Mouse (Mus musculus): ENCODE measurements around the gene Scaper. TPM values are rescaled to one million over a fixed set of nuclear protein-coding genes. Genes with fewer than 3 reads are reported as not detected.
A peak's percentile ranks its signal among the peaks of the same experiment; 100 is the strongest.

Scaper gene
- polyA plus RNA-seq, 1 experiment from 2014 or later = 5.2 TPM

GRCm38 (mm10) chr9:55549302-55549890, 388.5 kb downstream of the Scaper start:
- Histone ChIP-seq H3K4me1 (replicated peaks; ENCODE audit: control insufficient read depth, insufficient read depth, low read length) (0 out of 2 replicates have a peak, but pooled peaks cover 2% of the 10 kb centered on the region), H3K9ac (ENCODE audit: low read depth, low read length) (no peak overlapping the region), H3K36me3 (ENCODE audit: control insufficient read depth, insufficient read depth) (no peaks in the 10 kb centered on the region), H3K27me3 (replicated peaks; ENCODE audit: control insufficient read depth, insufficient read depth, low read length) (peaks cover 48% of the 10 kb centered on the region), H3K4me3 (ENCODE audit: low read depth, low read length) (peak overlapping the region; percentile 5; the same call in 1 of the 2 replicates), H3K27ac (ENCODE audit: low read depth, low read length) (no peak overlapping the region), H3K4me2 (replicated peaks; ENCODE audit: low read depth) (peak overlapping the region; percentile 43; the same call in 1 of the 2 replicates), H3K9me3 (ENCODE audit: control insufficient read depth) (no peaks in the 10 kb centered on the region)
- peak; percentile 61 for TF ChIP-seq CTCF (IDR thresholded peaks at IDR 0.05; ENCODE audit: low read depth)
- 21% methylated on average over 16 of the region's 16 CpGs for WGBS
- ATAC-seq = no peak

DNA sequence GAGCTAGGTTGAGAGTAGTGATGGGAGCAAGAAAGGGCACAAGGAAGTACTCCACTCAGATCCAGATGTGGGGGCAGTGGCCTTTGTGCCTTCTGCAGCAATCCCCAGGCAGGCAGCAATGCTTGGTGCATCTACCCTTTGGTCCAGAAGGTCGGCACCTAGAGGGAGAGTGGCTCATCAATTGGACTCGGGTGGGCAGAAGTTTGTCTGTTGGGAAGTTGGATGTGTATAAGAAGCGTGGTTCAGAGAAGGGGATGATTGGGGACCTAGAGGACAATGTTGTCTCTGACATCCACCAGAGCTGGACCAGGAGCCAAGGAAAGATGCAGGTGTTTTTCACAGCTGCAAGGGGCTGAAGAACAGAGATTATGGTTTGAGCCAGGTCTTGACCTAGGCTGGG, 389.0 kb downstream of the Scaper start:
- ATAC-seq = no peak
- no peak for TF ChIP-seq CTCF (IDR thresholded peaks at IDR 0.05; ENCODE audit: low read depth)
- H3K9me3 ChIP-seq (ENCODE audit: control insufficient read depth) = no peaks in the 10 kb centered on the region
- no peak overlapping the region for H3K27ac ChIP-seq (ENCODE audit: low read depth, low read length)
- no peak overlapping the region for H3K4me3 ChIP-seq (ENCODE audit: low read depth, low read length)
- H3K4me1 ChIP-seq (replicated peaks; ENCODE audit: control insufficient read depth, insufficient read depth, low read length) = 0 out of 2 replicates have a peak, but pooled peaks cover 2% of the 10 kb centered on the region
- H3K36me3 ChIP-seq (ENCODE audit: control insufficient read depth, insufficient read depth) = no peaks in the 10 kb centered on the region
- no peak overlapping the region for H3K9ac ChIP-seq (ENCODE audit: low read depth, low read length)
- peaks cover 53% of the 10 kb centered on the region for H3K27me3 ChIP-seq (replicated peaks; ENCODE audit: control insufficient read depth, insufficient read depth, low read length)
- WGBS = 53% methylated on average over 3 of the region's 3 CpGs
- H3K4me2 ChIP-seq (replicated peaks; ENCODE audit: low read depth) = 0 out of 2 replicates have a peak overlapping the region, but pooled peaks have one; percentile 43

DNA sequence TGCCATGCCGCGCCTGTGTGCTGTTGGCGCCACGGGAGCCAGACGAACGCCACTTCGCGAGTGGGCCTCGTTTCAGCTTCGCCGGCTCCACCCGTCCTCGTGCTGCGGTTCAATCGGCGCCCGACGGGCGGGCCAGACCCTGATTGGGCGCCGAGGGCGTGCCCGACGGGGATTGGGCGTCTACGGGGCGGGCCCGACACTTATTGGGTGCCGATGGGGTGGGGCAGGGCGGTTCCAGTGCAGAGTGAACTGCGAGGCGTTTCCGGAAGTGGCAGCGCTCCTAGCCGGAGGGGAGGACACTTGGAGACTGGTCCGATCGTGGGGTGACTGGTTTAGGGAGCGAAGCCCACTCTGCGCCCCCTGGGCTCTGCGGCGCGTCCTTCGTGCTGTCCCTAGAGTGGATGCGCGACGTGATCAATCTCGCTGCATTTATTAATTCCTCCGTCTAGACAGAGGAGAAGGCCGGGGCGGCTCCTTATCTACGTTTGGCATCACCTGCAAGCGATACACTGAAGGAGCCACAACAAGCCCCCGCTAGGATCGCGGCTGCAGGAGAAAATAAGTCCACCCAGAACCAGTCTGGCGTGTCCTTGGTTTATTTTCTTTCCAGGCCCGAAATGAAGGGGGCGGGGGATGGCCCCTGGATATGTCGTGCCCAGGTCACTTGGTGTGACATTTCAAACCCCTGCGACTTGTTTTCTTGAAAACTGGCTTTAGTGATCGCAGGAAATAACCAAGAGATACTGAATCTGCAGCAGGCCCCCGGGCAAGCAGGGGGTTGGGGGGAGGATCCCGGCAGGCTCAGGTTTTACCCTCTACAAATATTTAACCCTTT, 391.5 kb downstream of the Scaper start:
- Histone ChIP-seq H3K9me3 (ENCODE audit: control insufficient read depth) (no peaks in the 10 kb centered on the region), H3K4me2 (replicated peaks; ENCODE audit: low read depth) (peak overlapping the region; percentile 60), H3K27ac (ENCODE audit: low read depth, low read length) (no peak overlapping the region), H3K36me3 (ENCODE audit: control insufficient read depth, insufficient read depth) (no peaks in the 10 kb centered on the region), H3K9ac (ENCODE audit: low read depth, low read length) (no peak overlapping the region), H3K4me3 (ENCODE audit: low read depth, low read length) (peak overlapping the region; percentile 28), H3K4me1 (replicated peaks; ENCODE audit: control insufficient read depth, insufficient read depth, low read length) (peaks cover 2% of the 10 kb centered on the region; the same call in 1 of the 2 replicates), H3K27me3 (replicated peaks; ENCODE audit: control insufficient read depth, insufficient read depth, low read length) (peaks cover 69% of the 10 kb centered on the region)
- WGBS = 17% methylated on average over 63 of the region's 63 CpGs
- TF ChIP-seq CTCF (IDR thresholded peaks at IDR 0.05; ENCODE audit: low read depth) = no peak
- ATAC-seq = peak; percentile 55; the same call in 1 of the 2 replicates

DNA sequence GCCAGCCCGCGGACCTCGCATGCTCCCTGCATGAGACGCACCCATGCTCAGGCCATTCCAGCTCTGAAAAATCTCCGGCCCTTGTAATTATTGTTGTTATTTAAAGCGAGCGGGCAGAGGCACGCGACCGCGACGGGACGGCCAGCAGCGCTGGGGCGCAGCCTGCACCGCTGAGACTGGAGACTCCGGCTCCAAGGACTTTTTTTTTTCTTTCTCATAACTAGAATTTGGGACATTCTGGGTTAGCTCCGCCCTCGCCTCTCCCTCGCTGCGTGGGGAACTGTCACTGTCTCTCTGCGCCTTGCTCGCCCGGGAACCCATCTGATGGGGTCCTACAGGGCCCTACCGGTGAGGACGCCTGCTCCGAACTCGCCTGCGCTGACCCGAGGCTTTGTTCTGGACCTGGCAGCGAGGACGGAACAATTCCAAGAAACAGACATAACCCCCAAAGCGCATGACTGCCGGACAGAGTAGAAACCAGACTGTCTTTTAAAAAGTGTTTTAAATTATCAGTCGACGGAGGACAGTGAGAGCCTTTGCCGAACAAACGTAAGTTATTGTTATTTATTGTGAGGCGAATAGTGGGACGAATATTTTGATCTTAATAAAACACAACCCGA, 392.3 kb downstream of the Scaper start:
- Histone ChIP-seq H3K4me3 (ENCODE audit: low read depth, low read length) (peak overlapping the region; percentile 50), H3K27me3 (replicated peaks; ENCODE audit: control insufficient read depth, insufficient read depth, low read length) (peaks cover 74% of the 10 kb centered on the region), H3K36me3 (ENCODE audit: control insufficient read depth, insufficient read depth) (no peaks in the 10 kb centered on the region), H3K4me2 (replicated peaks; ENCODE audit: low read depth) (peak overlapping the region; percentile 60), H3K9ac (ENCODE audit: low read depth, low read length) (no peak overlapping the region), H3K27ac (ENCODE audit: low read depth, low read length) (no peak overlapping the region), H3K4me1 (replicated peaks; ENCODE audit: control insufficient read depth, insufficient read depth, low read length) (peaks cover 2% of the 10 kb centered on the region; the same call in 1 of the 2 replicates), H3K9me3 (ENCODE audit: control insufficient read depth) (no peaks in the 10 kb centered on the region)
- 22% methylated on average over 41 of the region's 41 CpGs for WGBS
- no peak for ATAC-seq
- no peak for TF ChIP-seq CTCF (IDR thresholded peaks at IDR 0.05; ENCODE audit: low read depth)

- TF ChIP-seq CTCF (IDR thresholded peaks at IDR 0.05; ENCODE audit: low read depth) = no peak
- H3K9me3 ChIP-seq (ENCODE audit: control insufficient read depth) = no peaks in the 10 kb centered on the region
- no peaks in the 10 kb centered on the region for H3K36me3 ChIP-seq (ENCODE audit: control insufficient read depth, insufficient read depth)
- no peak overlapping the region for H3K9ac ChIP-seq (ENCODE audit: low read depth, low read length)
- H3K4me1 ChIP-seq (replicated peaks; ENCODE audit: control insufficient read depth, insufficient read depth, low read length) = peaks cover 2% of the 10 kb centered on the region; the same call in 1 of the 2 replicates
- WGBS = 22% methylated on average over 30 of the region's 30 CpGs
- H3K4me3 ChIP-seq (ENCODE audit: low read depth, low read length) = peak overlapping the region; percentile 50
- no peak overlapping the region for H3K27ac ChIP-seq (ENCODE audit: low read depth, low read length)
- H3K4me2 ChIP-seq (replicated peaks; ENCODE audit: low read depth) = peak overlapping the region; percentile 60
- no peak for ATAC-seq
- peaks cover 77% of the 10 kb centered on the region for H3K27me3 ChIP-seq (replicated peaks; ENCODE audit: control insufficient read depth, insufficient read depth, low read length)
Measured at GRCm38 (mm10) chr9:55544861-55545555, 392.9 kb downstream of the Scaper start.

All from intestine, postnatal 0 days (tissue).